Mouse (Mus musculus) forebrain, embryonic 11.5 days (tissue): Measurements from ENCODE around the gene AW549877. TPM values are rescaled to one million over a fixed set of nuclear protein-coding genes. Genes with fewer than 3 reads are reported as not detected.

Source experiments
- ATAC-seq: fragments of 200-750 bp; cut with Nextera tagmentation; replicated peaks from 2 replicates; pipeline ENCODE4 v1.8.0; 2017; ENCODE audit warnings: moderate TSS enrichment; ENCODE audit not compliant: low FRiP score
- DNase-seq: peaks from one replicate; pipeline ENCODE4 v3.0.0-alpha.2; 2017; ENCODE audit warnings: low spot score
- H3K27ac ChIP-seq: fragments of 300-500 bp; sonication (generic); 2 replicates; pipeline ENCODE4 v1.5.1; 2014; ENCODE audit warnings: low read depth, low read length
- H3K27me3 ChIP-seq: fragments of 300-500 bp; sonication (generic); 2 replicates; pipeline ENCODE4 v1.6.1; 2014; ENCODE audit warnings: mild to moderate bottlenecking, low read length, mixed read lengths; ENCODE audit not compliant: control insufficient read depth, insufficient read depth
- H3K36me3 ChIP-seq: fragments of 300-500 bp; sonication (generic); 2 replicates; pipeline ENCODE4 v1.6.1; 2014; ENCODE audit warnings: mild to moderate bottlenecking, low read length, moderate library complexity, mixed read lengths; ENCODE audit not compliant: control insufficient read depth, insufficient read depth
- H3K4me1 ChIP-seq: fragments of 300-500 bp; sonication (generic); replicated peaks from 2 replicates; pipeline ENCODE4 v1.6.1; 2014; ENCODE audit warnings: low read length, mixed read lengths; ENCODE audit not compliant: control insufficient read depth, insufficient read depth
- H3K4me2 ChIP-seq: fragments of 300-500 bp; sonication (generic); 2 replicates; pipeline ENCODE4 v1.6.1; 2014; ENCODE audit warnings: low read depth, mild to moderate bottlenecking, low read length, moderate library complexity, mixed read lengths; ENCODE audit not compliant: severe bottlenecking
- H3K4me3 ChIP-seq: fragments of 300-500 bp; sonication (generic); 2 replicates; pipeline ENCODE4 v1.5.1; 2014; ENCODE audit warnings: low read depth, low read length
- H3K9ac ChIP-seq: fragments of 300-500 bp; sonication (generic); 2 replicates; pipeline ENCODE4 v1.6.1; 2014; ENCODE audit warnings: low read length
- H3K9me3 ChIP-seq: fragments of 300-500 bp; sonication (generic); 2 replicates; pipeline ENCODE4 v1.6.1; 2016; ENCODE audit warnings: low read length, mixed read lengths; ENCODE audit not compliant: control insufficient read depth
- WGBS: fragments of 180-500 bp; shearing (Covaris S2); extraction: QIAGEN DNeasy Blood & Tissue Kit; methylation state at CpG from one replicate; pipeline ENCODE4 v1.1.7; 2014; 5-methylcytosine and 5-hydroxymethylcytosine counted together
- polyA plus RNA-seq: library from polyadenylated mRNA; unstranded; fragments of >200 nt; fragmentation: Nextera tagmentation; extraction: Ambion mirVana; gene quantifications from 2 replicates; pipeline ENCODE4 v1.2.1, GENCODE M21; 2014

Gene AW549877
- polyA plus RNA-seq: 57.6 and 61.7 TPM in 2 replicates

DNA sequence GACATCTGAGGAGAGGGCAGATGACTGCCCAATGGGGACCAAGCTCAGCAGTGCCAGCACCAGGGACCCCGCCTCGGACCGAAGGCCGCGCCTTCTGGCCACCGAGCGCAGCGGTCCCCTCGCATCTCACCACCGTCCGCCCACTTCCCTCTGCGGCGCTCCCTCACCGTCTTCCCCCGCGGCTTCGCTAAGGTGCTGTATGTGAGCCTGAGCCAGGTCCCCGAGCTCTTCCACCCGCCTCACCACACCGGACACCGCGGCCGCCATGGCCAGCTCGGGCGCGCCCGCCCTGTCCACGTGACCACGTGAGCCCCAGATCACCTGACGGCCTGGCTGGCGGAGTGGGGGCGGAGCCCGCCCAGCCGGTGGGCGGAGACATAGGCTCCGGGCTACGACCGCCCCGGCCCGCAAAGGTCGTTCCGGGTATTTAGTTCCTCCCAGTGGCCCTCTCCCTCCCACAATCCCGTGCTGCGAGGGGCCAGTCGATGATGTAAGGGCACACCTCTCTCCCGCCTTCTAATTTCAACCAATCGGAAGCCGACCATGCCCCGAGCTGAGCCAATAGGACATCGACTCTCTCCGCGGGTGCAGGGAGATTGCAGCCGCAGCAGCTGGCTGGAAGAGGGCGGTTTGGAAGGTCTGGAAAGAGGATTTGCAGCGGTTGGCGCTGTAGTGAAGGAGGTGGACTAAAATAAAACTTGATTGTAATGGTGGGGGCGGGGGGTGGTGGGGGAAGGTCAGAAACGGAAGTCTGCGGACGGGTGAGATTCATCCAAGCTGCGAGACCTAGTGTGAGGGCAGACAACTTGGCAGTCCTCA lies at the start of gene AW549877:
TSS of gene AW549877 (minus strand) at position 297 of the 819 bp plus-strand sequence.
- H3K4me3 ChIP-seq: peak within 1 kb of the TSS; percentile 72
- no peaks in the 10 kb centered on the region; the same call in 1 of the 2 replicates for H3K36me3 ChIP-seq
- H3K4me2 ChIP-seq: peak within 1 kb of the TSS; percentile 60
- under 1% methylated on average over 61 of the region's 61 CpGs for WGBS
- H3K9me3 ChIP-seq: no peaks in the 10 kb centered on the region
- no peaks in the 10 kb centered on the region for H3K27me3 ChIP-seq
- peak within 1 kb of the TSS; percentile 77 for H3K9ac ChIP-seq
- H3K4me1 ChIP-seq: no peaks in the 10 kb centered on the region
- ATAC-seq: peak; percentile 100
- DNase-seq: peak; percentile 98
- peak within 1 kb of the TSS; percentile 80 for H3K27ac ChIP-seq

DNA sequence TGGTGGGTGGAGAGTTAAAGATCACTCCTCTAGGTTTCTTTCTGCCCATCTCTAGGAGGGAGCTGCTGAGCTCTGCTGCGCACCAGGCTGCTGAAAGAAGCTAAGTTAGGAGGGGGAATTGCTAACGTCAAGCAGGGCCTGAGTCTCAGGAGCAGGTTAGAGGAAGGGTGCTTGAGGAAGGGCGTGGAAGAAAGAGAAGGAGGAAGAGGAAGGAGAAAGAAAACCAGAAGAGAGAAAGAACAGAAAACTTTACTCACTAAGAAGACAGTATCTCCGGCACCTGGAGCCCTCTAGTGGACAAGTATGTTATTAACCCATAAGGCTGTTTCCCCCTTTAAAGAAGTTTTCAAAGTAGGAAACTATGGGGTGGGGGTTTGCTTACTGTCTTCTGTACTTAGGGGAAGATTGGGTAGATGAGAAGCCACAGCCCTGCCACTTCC lies 47.5 kb upstream of the AW549877 start:
- no peaks in the 10 kb centered on the region for H3K27me3 ChIP-seq

DNA sequence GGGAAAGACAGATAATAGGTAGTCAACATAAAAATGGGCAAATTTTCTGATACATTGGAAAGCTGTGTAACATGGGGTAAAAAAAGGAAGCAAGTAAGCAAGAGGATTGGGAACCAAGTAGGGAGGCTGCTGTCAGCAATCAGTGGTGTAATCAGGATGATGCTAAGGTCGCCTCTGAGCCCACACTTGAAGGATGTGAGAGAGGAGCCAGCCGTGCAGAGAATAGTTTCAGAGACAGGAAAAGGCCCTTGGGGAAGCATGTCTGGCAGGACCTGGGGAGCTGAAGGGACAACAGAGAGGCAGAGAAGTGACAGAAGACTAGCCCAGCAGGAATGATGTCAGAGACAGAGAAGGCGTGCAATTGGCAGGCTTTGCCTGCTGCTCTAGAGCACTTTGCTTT lies 46.9 kb upstream of the AW549877 start:
- no peak overlapping the region for H3K4me3 ChIP-seq
- WGBS: 69% methylated on average over 3 of the region's 3 CpGs
- no peaks in the 10 kb centered on the region; the same call in 1 of the 2 replicates for H3K36me3 ChIP-seq
- H3K9me3 ChIP-seq: no peaks in the 10 kb centered on the region
- H3K4me1 ChIP-seq: no peaks in the 10 kb centered on the region
- no peak for ATAC-seq
- no peaks in the 10 kb centered on the region for H3K27me3 ChIP-seq
- no peak overlapping the region for H3K27ac ChIP-seq
- H3K4me2 ChIP-seq: no peak overlapping the region
- no peak overlapping the region for H3K9ac ChIP-seq
- DNase-seq: no peak

More for the DNA sequence above, 47.5 kb upstream of the AW549877 start:
- Histone ChIP-seq H3K9ac (no peak overlapping the region), H3K4me1 (no peaks in the 10 kb centered on the region), H3K27ac (no peak overlapping the region), H3K4me3 (no peak overlapping the region), H3K36me3 (no peaks in the 10 kb centered on the region; the same call in 1 of the 2 replicates), H3K9me3 (no peaks in the 10 kb centered on the region), H3K4me2 (no peak overlapping the region)
- 21% methylated on average over 4 of the region's 4 CpGs for WGBS
- DNase-seq (no peak), ATAC-seq (0 out of 2 replicates have a peak, but pooled peaks have one; percentile 15)

DNA sequence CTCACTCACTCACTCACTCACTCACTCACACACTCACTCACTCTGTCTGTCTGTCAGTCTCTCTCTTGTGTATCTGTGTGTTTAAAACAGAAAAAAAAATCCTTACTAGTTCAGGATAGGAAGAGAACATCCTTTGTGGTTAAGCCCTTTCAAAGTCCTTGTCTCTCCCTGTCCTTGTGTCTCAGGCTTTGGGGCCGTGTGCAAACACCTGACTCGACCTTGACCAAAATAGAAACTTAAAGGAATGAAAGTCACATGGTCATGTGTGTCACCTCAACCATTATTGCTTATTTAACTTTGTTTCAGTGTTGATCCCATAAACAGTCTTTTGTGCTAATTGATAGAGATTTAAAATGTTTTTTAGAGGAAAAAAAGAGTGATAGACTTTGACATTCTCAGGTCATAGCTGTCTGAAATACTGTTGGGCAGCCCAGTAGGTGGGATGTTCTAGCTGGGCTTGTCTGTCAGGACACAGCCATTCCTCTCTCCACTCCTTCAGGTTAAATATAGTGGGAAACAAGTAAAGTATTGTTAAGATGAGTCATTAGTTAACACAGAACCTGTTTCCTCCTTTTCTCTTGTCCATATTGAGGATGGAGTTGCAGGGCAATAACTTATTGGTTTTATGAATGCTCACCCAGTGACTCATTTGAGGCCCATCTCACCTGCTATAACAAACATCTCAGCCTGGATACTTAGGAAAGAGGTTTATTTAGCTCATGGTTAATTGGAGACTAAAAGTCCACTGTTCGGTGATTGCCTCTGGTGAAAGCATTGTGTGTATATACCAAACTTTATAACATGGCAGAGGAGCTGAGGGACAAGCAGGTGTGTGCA lies 37.8 kb upstream of the AW549877 start:
- H3K9me3 ChIP-seq: no peaks in the 10 kb centered on the region
- no peaks in the 10 kb centered on the region for H3K4me1 ChIP-seq
- H3K4me3 ChIP-seq: no peak overlapping the region
- ATAC-seq (no peak), DNase-seq (no peak)
- no peaks in the 10 kb centered on the region for H3K27me3 ChIP-seq
- no peak overlapping the region for H3K4me2 ChIP-seq
- whole genome bisulfite sequencing: 80% methylated on average over 3 of the region's 3 CpGs
- H3K27ac ChIP-seq: no peak overlapping the region
- no peak overlapping the region for H3K9ac ChIP-seq
- no peaks in the 10 kb centered on the region; the same call in 1 of the 2 replicates for H3K36me3 ChIP-seq

DNA sequence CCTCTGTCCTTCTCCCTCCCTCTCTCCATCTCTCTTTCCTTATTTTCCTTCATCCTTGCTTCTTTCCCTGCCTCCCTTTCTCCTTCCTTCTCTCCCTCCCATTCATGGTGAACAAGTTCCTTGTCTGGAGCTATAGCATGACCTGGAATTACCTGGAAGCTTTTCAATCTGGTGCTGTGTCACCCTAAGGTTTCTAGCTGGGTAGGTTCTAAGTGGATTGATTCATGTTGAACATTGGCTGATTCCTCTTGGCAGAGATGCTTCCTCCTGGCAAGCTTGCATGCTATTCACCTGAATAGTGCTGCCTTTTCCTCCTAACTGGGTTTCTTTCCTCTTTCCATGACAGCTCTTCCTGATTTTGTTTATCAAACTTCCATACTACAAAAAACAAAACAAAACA lies 33.4 kb upstream of the AW549877 start:
- ATAC-seq (no peak), DNase-seq (no peak)
- Histone ChIP-seq H3K4me1 (no peaks in the 10 kb centered on the region; the same call in 1 of the 2 replicates), H3K36me3 (no peaks in the 10 kb centered on the region), H3K9me3 (no peaks in the 10 kb centered on the region), H3K9ac (no peak overlapping the region), H3K4me2 (no peak overlapping the region), H3K27me3 (no peaks in the 10 kb centered on the region), H3K27ac (no peak overlapping the region), H3K4me3 (no peak overlapping the region)

DNA sequence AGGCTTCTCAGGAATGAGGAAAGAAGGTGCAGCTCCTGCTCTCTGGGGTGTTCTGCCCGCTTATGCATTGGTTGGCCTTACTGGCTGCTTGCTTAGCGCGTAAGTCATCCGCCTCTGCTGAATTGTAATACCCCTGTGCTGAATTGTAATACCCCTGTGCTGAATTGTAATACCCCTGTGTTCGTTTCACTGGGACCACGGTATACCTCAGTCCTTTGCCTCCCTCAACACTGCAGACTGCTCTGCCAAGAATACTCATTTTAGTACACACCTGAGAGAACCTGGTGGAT lies 32.8 kb upstream of the AW549877 start:
- ATAC-seq (no peak), DNase-seq (no peak)
- H3K9ac ChIP-seq: no peak overlapping the region
- WGBS: 77% methylated on average over 6 of the region's 6 CpGs
- no peaks in the 10 kb centered on the region for H3K27me3 ChIP-seq
- no peak overlapping the region for H3K27ac ChIP-seq
- H3K9me3 ChIP-seq: no peaks in the 10 kb centered on the region
- H3K4me1 ChIP-seq: no peaks in the 10 kb centered on the region; the same call in 1 of the 2 replicates
- no peak overlapping the region for H3K4me3 ChIP-seq
- H3K36me3 ChIP-seq: no peaks in the 10 kb centered on the region
- H3K4me2 ChIP-seq: no peak overlapping the region

DNA sequence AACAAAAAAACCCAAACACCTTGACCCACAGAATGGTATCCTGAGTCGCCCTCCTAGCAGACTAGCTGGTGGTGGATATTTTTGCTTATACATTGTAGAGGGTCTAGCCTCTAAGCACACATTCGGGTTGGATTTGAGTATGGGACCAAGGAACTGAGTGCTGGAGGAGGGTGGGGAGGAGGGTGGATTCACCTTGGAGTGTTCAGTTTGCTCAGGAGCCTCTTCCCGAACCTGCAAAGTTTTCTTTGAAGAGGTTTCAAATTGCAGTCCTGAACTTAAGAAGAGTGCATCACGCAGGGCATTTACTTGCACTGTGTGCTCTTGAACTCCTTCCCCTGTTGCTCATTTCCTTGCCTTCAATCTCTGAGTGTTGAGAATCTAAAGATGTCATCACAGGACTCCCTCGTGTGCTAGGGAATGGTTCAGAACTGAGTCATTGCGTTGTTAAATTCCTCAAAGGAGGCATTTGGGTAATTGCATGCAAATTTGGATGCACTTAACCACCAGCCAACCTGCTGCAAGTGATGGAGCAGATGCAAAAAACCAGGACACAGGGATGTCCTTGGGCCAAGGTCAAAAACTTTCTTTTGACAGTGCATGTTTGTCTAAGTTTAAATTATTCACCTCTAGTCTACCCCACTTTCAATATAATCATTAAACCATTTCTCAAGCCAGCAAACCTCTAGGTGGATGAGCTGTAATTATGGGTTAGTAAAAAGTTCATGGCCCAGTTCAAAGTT lies 32.3 kb upstream of the AW549877 start:
- 11% methylated on average over 6 of the region's 6 CpGs for WGBS
- H3K9me3 ChIP-seq: no peaks in the 10 kb centered on the region
- no peaks in the 10 kb centered on the region for H3K27me3 ChIP-seq
- no peaks in the 10 kb centered on the region for H3K36me3 ChIP-seq
- no peak for ATAC-seq
- no peaks in the 10 kb centered on the region; the same call in 1 of the 2 replicates for H3K4me1 ChIP-seq
- H3K4me2 ChIP-seq: peak overlapping the region; percentile 80
- peak overlapping the region; percentile 84 for H3K9ac ChIP-seq
- DNase-seq: no peak
- peak overlapping the region; percentile 71 for H3K4me3 ChIP-seq
- no peak overlapping the region for H3K27ac ChIP-seq
